Mouse (Mus musculus) heart, adult 2 months (tissue): ENCODE measurements around the gene Fmn2. TPM values are rescaled to one million over a fixed set of nuclear protein-coding genes. Genes with fewer than 3 reads are reported as not detected.

Experiments used
- DNase-seq, 2 experiments: peaks; one replicate each; pipeline ENCODE4 v3.0.0; 2021
- H3K27ac ChIP-seq: fragments of 200-600 bp; 2 replicates; pipeline ENCODE4 v1.8.1; 2022
- H3K27me3 ChIP-seq: fragments of 200-500 bp; 2 replicates; pipeline ENCODE4 v1.6.1; 2012; ENCODE audit warnings: mild to moderate bottlenecking, low read length, inconsistent platforms, mixed read lengths; ENCODE audit not compliant: control insufficient read depth, insufficient read depth
- H3K36me3 ChIP-seq: fragments of 200-500 bp; 2 replicates; pipeline ENCODE4 v1.6.1; 2012; ENCODE audit warnings: low read length, inconsistent platforms; ENCODE audit not compliant: control insufficient read depth, insufficient read depth
- H3K4me1 ChIP-seq: fragments of 200-500 bp; 2 replicates; pipeline ENCODE4 v1.6.1; 2011; ENCODE audit warnings: low read length; ENCODE audit not compliant: control insufficient read depth, insufficient read depth
- H3K4me3 ChIP-seq: fragments of 200-600 bp; 2 replicates; pipeline ENCODE4 v1.8.1; 2022
- H3K79me2 ChIP-seq: fragments of 200-500 bp; replicated peaks from 2 replicates; pipeline ENCODE4 v1.6.1; 2012; ENCODE audit warnings: mild to moderate bottlenecking, inconsistent platforms, low read length, moderate library complexity, mixed read lengths; ENCODE audit not compliant: control insufficient read depth, insufficient read depth
- H3K9ac ChIP-seq: fragments of 200-500 bp; 2 replicates; pipeline ENCODE4 v1.6.1; 2012; ENCODE audit warnings: low read depth, mild to moderate bottlenecking, control low read depth, inconsistent platforms, low read length, mixed read lengths
- CTCF ChIP-seq: fragments of 200-600 bp; IDR thresholded peaks from 2 replicates; pipeline ENCODE4 v1.8.1; 2022; ENCODE audit warnings: antibody characterized with exemption, mild to moderate bottlenecking, moderate library complexity
- EP300 ChIP-seq: fragments of 200-500 bp; IDR thresholded peaks from 2 replicates; pipeline ENCODE4 v1.6.1; 2011; ENCODE audit warnings: low read depth, low read length, control low read depth; ENCODE audit not compliant: insufficient read depth
- POLR2A ChIP-seq: fragments of 200-500 bp; IDR thresholded peaks from 2 replicates; pipeline ENCODE4 v1.6.1; 2011; ENCODE audit warnings: mild to moderate bottlenecking, low read depth, low read length, control low read depth; ENCODE audit not compliant: insufficient read depth
- WGBS: fragments of 180-500 bp; shearing (Covaris S2); methylation state at CpG from one replicate; pipeline ENCODE4 v1.1.7; 2018; 5-methylcytosine and 5-hydroxymethylcytosine counted together
- intact Hi-C: fragments of 180-260 bp; cut with DNase I; formaldehyde crosslinking; loops from one replicate; pipeline ENCODE4 v1.15.1; 2025
- polyA plus RNA-seq: library from polyadenylated mRNA; depleted of rRNA; stranded (reverse); fragments of >200 nt; gene quantifications from 2 replicates; pipeline ENCODE4 v1.2.3, GENCODE M21; 2012
- total RNA-seq, 2 experiments: library from RNA; stranded (reverse); gene quantifications; 2 replicates each; pipeline ENCODE4 v1.2.3; 2021

The Fmn2 gene
- total and polyA plus RNA-seq, 3 experiments = 0.06 to 0.41 (median 0.21) TPM

DNA sequence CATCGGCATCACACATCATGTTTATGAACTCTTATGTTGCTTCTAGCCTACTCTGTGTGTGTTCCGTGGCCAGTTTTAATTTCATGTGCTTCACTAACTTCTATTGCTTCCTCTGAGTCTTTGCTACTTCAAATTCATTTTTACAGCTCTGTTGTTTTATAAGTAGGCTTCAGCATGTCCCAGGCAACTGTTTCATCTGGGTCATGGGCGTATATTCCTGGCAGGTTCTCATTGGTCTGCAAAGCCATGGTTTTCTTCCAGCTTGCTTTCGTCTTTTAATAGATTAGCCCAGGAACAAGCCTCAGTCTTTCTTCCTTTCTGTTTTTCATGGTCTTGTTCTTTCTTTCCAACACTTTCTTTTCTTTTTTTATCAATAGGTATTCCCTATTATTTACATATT, 279.4 kb downstream of the Fmn2 start:
- no peaks in the 10 kb centered on the region for H3K4me1 ChIP-seq
- 89% methylated on average over 4 of the region's 4 CpGs for WGBS
- no peaks in the 10 kb centered on the region for H3K27me3 ChIP-seq
- H3K36me3 ChIP-seq = no peaks in the 10 kb centered on the region
- no peak overlapping the region for H3K4me3 ChIP-seq
- no peak overlapping the region for H3K27ac ChIP-seq
- H3K9ac ChIP-seq = no peak overlapping the region
- intact Hi-C loops = no loop called here
- no peak for DNase-seq
- TF ChIP-seq EP300 = no peak
- no peak for TF ChIP-seq CTCF
- no peak for TF ChIP-seq POLR2A
- H3K79me2 ChIP-seq = no peaks in the 10 kb centered on the region

- Histone ChIP-seq H3K4me3 (no peak overlapping the region), H3K9ac (no peak overlapping the region), H3K4me1 (no peaks in the 10 kb centered on the region), H3K27ac (no peak overlapping the region), H3K36me3 (no peaks in the 10 kb centered on the region), H3K79me2 (no peaks in the 10 kb centered on the region), H3K27me3 (no peaks in the 10 kb centered on the region)
- intact Hi-C loops = no loop called here
- WGBS = 85% methylated on average over 2 of the region's 2 CpGs
- TF ChIP-seq CTCF = no peak
- no peak for TF ChIP-seq POLR2A
- TF ChIP-seq EP300 = no peak
- DNase-seq = no peak
Observed at GRCm38 (mm10) chr1:174788617-174789016, 287.0 kb downstream of the Fmn2 start.

DNA sequence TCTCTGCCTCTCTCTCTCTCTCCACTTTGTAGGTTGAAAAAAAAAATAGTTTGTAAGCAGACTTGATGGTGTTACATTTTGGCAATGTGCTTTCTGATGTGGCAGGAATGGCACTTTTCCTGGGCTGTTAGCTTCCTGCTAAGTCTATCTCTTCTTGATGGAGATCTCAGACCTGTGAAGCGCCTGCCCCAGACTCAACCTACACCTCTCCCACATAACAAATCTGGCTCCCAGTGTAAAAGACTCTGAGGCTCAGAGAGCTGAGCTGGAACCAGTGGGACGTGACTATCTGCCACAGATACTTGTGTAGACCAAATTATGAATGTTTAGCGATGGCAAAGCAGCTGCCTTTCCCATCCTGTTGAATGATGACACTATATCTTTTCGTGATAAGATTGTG, 310.2 kb downstream of the Fmn2 start:
- Histone ChIP-seq H3K79me2 (no peaks in the 10 kb centered on the region), H3K27ac (no peak overlapping the region), H3K9ac (no peak overlapping the region), H3K27me3 (no peaks in the 10 kb centered on the region), H3K36me3 (no peaks in the 10 kb centered on the region), H3K4me3 (no peak overlapping the region), H3K4me1 (no peaks in the 10 kb centered on the region)
- intact Hi-C loops = no loop called here
- WGBS = 43% methylated on average over 4 of the region's 4 CpGs
- no peak for TF ChIP-seq POLR2A
- no peak for TF ChIP-seq EP300
- no peak for TF ChIP-seq CTCF
- no peak for DNase-seq

GRCm38 (mm10) chr1:174826562-174826961, 324.9 kb downstream of the Fmn2 start:
- 23% methylated on average over 8 of the region's 8 CpGs for WGBS
- TF ChIP-seq CTCF (no peak), EP300 (no peak), POLR2A (no peak)
- no peak for DNase-seq
- H3K27me3 ChIP-seq = no peaks in the 10 kb centered on the region
- H3K79me2 ChIP-seq = no peaks in the 10 kb centered on the region
- no peak overlapping the region for H3K27ac ChIP-seq
- no peak overlapping the region for H3K4me3 ChIP-seq
- no peaks in the 10 kb centered on the region for H3K4me1 ChIP-seq
- no peaks in the 10 kb centered on the region for H3K36me3 ChIP-seq
- intact Hi-C loops = no loop called here
- no peak overlapping the region for H3K9ac ChIP-seq

DNA sequence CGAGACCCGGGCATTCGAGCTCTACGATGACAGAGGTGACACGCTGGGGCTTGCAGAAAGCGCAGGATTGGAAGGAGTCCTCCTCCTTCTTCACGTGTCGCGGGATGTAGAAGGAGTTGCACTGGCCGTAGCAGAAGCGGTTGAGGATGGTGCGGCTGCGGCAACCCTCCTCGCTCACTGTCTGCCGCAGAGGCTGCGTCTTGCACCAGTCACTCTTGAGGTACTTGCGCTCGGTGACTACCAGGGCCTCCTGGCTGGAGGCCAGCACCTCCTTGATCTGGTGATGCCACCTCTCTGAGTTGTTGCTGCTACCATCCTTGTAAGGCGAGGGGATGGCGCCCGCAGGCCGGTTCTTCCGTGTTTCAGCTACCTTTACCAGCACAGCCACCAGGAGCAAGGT, 335.2 kb downstream of the Fmn2 start:
- intact Hi-C loops = no loop called here

DNA sequence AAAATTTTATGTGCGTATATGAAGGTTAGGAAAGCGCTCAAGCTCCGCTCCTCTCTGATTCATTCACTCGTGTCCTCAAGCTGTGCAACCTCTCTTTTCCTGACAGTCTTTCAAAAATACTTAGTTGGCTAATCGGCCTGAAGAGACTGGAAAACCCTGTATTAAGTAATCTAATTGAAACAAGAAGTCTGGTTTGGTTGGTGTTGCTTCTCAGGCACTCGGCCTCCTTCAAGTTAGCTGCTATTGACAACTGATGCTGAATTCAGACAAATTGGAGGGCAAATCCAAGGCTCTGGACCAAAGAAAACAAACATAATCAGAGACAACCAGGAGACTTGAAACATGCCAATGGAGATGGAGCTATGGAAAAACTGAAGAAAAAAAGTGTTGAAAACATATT, 343.2 kb downstream of the Fmn2 start:
- Histone ChIP-seq H3K36me3 (no peaks in the 10 kb centered on the region), H3K27ac (no peak overlapping the region), H3K79me2 (no peaks in the 10 kb centered on the region), H3K4me3 (no peak overlapping the region), H3K4me1 (no peaks in the 10 kb centered on the region), H3K27me3 (no peaks in the 10 kb centered on the region), H3K9ac (no peak overlapping the region)
- TF ChIP-seq EP300 (no peak), POLR2A (no peak), CTCF (no peak)
- intact Hi-C loops = no loop called here
- no peak for DNase-seq
- WGBS = 84% methylated on average over 6 of the region's 6 CpGs

More for the DNA sequence above, 335.2 kb downstream of the Fmn2 start:
- no peak overlapping the region for H3K9ac ChIP-seq
- no peaks in the 10 kb centered on the region for H3K36me3 ChIP-seq
- H3K4me1 ChIP-seq = no peaks in the 10 kb centered on the region
- H3K27me3 ChIP-seq = no peaks in the 10 kb centered on the region
- TF ChIP-seq CTCF (no peak), POLR2A (no peak), EP300 (no peak)
- no peak overlapping the region for H3K4me3 ChIP-seq
- 91% methylated on average over 23 of the region's 23 CpGs for WGBS
- DNase-seq = no peak
- H3K27ac ChIP-seq = no peak overlapping the region
- no peaks in the 10 kb centered on the region for H3K79me2 ChIP-seq

GRCm38 (mm10) chr1:174856188-174856587, 354.6 kb downstream of the Fmn2 start:
- TF ChIP-seq CTCF = no peak
- TF ChIP-seq EP300 = no peak
- no peak for TF ChIP-seq POLR2A
- Histone ChIP-seq H3K4me1 (no peaks in the 10 kb centered on the region), H3K27me3 (no peaks in the 10 kb centered on the region), H3K79me2 (no peaks in the 10 kb centered on the region), H3K4me3 (no peak overlapping the region), H3K36me3 (no peaks in the 10 kb centered on the region), H3K9ac (no peak overlapping the region), H3K27ac (no peak overlapping the region)
- WGBS = 51% methylated on average over 2 of the region's 2 CpGs
- no peak for DNase-seq
- intact Hi-C loops = no loop called here
